Mouse (Mus musculus): ENCODE measurements around the gene A930033H14Rik. TPM values are rescaled to one million over a fixed set of nuclear protein-coding genes. Genes with fewer than 3 reads are reported as not detected.

Gene A930033H14Rik
- polyA plus RNA-seq, 1 experiment from 2014 or later = 2.0 TPM

DNA sequence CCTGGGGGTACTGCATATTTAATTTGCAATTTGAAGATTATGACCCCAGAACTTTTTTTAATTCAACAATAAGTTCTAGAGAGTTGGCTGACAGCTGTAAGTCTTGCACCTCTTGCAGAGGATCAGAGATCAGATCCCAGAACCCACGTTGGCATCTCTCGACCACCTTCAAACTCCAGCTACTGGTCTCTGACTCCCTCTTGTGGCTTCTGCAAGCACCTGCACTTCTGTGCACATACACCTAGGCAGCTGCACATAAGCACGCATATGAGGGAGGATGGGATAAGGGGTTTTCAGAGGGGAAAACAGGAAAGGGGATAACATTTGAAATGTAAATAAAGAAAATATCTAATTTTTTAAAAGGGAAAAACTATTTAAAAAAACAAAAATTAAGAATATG, 4.2 kb downstream of the A930033H14Rik start:
- Histone ChIP-seq H3K27me3 (ENCODE audit: control insufficient read depth, insufficient read depth, low read length) (no peaks in the 10 kb centered on the region), H3K4me2 (replicated peaks) (no peak overlapping the region), H3K9me3 (ENCODE audit: control insufficient read depth, low read length) (0 out of 2 replicates have a peak, but pooled peaks cover 2% of the 10 kb centered on the region), H3K27ac (no peak overlapping the region), H3K36me3 (replicated peaks; ENCODE audit: control insufficient read depth, insufficient read depth) (no peaks in the 10 kb centered on the region), H3K9ac (no peak overlapping the region), H3K4me3 (replicated peaks; ENCODE audit: low read length) (no peak overlapping the region), H3K4me1 (replicated peaks; ENCODE audit: control insufficient read depth, insufficient read depth, low read length) (peaks cover 10% of the 10 kb centered on the region)
- no peak for DNase-seq (ENCODE audit: low spot score)
- WGBS = 95% methylated on average over 3 of the region's 3 CpGs
- ATAC-seq (ENCODE audit: low FRiP score) = no peak

DNA sequence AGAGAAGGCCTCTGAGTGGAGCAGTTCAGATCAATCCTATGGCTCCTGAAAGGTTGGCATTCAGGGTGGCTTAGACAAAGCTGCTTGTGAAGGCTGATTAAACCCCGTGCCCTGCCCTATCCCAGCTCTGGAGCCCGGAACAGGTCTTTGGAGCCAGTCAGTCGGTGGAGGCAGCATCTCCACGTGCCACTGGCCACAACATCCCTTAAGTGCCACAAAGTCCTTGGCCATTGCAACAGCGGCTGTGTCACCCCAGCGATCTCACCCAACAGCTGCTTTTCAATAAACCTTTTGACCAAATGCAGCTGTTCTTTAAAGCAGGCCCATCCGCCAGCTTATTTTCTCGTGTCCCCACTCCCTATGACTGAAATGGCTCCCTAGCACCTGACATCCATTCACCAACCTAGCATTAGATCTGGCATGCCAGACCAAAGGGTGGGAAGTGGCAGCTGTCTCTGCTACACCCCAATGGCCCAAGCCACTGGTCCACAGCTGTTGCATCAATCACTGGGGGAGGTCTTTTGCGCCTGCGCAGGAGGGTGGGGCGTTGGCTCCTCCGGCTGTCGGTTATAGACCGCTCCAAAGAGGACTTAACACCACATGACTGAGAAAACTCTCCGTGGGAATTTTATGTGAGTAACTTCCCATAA, 4.8 kb downstream of the A930033H14Rik start:
- WGBS = 87% methylated on average over 15 of the region's 15 CpGs
- Histone ChIP-seq H3K27ac (no peak overlapping the region), H3K4me3 (replicated peaks; ENCODE audit: low read length) (no peak overlapping the region), H3K4me1 (replicated peaks; ENCODE audit: control insufficient read depth, insufficient read depth, low read length) (peaks cover 9% of the 10 kb centered on the region), H3K9ac (no peak overlapping the region), H3K36me3 (replicated peaks; ENCODE audit: control insufficient read depth, insufficient read depth) (no peaks in the 10 kb centered on the region), H3K9me3 (ENCODE audit: control insufficient read depth, low read length) (0 out of 2 replicates have a peak, but pooled peaks cover 2% of the 10 kb centered on the region), H3K27me3 (ENCODE audit: control insufficient read depth, insufficient read depth, low read length) (no peaks in the 10 kb centered on the region), H3K4me2 (replicated peaks) (no peak overlapping the region)
- ATAC-seq (ENCODE audit: low FRiP score) (no peak), DNase-seq (ENCODE audit: low spot score) (no peak)

DNA sequence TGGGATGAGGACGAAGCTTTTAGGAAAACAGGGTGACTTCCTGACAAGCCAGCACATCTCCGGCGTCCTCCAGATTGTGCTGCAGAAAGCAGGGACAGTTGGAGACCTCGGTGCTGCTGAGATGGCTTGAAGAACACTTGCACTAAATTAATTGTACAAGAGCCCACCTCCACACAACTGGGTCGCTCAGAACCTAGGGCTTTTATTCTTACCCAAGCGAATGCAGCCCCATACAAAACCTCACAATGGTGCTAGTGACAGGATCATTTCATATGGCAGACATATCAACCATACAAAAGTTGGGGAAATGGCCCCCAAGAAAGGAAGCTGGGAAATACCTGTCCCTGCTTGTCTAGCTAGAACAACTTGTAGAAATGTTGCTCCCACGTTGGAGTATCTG, 5.4 kb downstream of the A930033H14Rik start:
- Histone ChIP-seq H3K27me3 (ENCODE audit: control insufficient read depth, insufficient read depth, low read length) (no peaks in the 10 kb centered on the region), H3K4me2 (replicated peaks) (no peak overlapping the region), H3K4me1 (replicated peaks; ENCODE audit: control insufficient read depth, insufficient read depth, low read length) (peaks cover 9% of the 10 kb centered on the region), H3K9me3 (ENCODE audit: control insufficient read depth, low read length) (0 out of 2 replicates have a peak, but pooled peaks cover 2% of the 10 kb centered on the region), H3K36me3 (replicated peaks; ENCODE audit: control insufficient read depth, insufficient read depth) (no peaks in the 10 kb centered on the region), H3K27ac (no peak overlapping the region), H3K4me3 (replicated peaks; ENCODE audit: low read length) (no peak overlapping the region), H3K9ac (no peak overlapping the region)
- WGBS = 89% methylated on average over 7 of the region's 7 CpGs
- no peak for DNase-seq (ENCODE audit: low spot score)
- no peak for ATAC-seq (ENCODE audit: low FRiP score)

DNA sequence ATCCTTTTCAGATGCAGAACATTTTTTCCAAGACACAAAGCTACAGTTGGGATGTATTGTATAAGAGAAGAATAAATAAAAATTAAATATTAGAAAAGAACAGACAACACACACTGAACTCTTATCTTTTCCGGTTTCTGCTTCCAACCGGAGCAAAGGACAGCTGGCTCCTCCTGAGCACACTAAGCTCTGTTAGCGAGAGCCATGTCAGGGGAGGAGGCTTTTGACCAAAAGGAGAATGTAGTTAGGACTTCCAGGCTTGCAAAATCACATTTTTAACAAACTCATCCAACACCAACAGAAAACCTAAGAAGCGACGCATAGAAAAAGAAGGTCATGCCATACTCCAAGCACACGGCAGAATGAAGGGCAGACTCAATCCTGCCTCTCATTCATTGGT, 6.8 kb downstream of the A930033H14Rik start:
- Histone ChIP-seq H3K4me3 (replicated peaks; ENCODE audit: low read length) (no peak overlapping the region), H3K36me3 (replicated peaks; ENCODE audit: control insufficient read depth, insufficient read depth) (no peaks in the 10 kb centered on the region), H3K27me3 (ENCODE audit: control insufficient read depth, insufficient read depth, low read length) (no peaks in the 10 kb centered on the region), H3K4me1 (replicated peaks; ENCODE audit: control insufficient read depth, insufficient read depth, low read length) (no peaks in the 10 kb centered on the region), H3K9ac (no peak overlapping the region), H3K4me2 (replicated peaks) (no peak overlapping the region), H3K27ac (no peak overlapping the region), H3K9me3 (ENCODE audit: control insufficient read depth, low read length) (0 out of 2 replicates have a peak, but pooled peaks cover 2% of the 10 kb centered on the region)
- 93% methylated on average over 6 of the region's 6 CpGs for WGBS
- ATAC-seq (ENCODE audit: low FRiP score) (no peak), DNase-seq (ENCODE audit: low spot score) (no peak)

DNA sequence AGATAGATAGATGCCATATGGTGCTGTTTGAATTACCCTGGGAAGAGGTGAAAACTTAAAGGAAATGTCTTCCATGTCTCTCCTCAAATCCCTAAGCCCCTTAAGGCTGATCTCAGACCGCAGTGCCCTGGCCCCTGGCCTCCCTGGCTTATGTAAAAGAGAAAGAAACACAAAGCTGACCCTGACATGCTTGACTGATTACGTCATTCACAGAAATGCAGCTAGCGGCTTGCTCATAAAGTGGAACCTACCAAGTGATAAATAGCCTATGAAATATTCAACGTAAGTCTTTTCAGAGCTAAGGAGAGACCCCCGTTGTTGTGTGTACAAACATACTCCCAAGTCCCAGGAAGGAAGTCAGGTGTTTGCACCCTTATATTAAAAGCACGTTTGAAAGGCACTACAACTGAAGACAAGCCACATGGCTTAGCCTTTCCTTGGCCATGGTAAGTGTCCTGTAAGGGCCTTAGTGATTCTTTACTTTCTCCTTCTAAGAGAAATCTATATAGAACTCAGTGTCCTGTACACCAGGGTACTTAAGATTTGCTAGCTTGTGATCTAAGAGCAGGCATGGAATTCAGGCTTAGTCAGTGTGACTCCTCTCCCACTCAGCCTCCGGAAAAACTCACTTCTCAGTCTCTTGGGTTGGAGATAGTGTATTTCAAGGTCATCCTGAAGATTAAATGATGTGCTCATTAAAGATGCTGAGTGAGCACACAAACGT, 8.1 kb downstream of the A930033H14Rik start:
- Histone ChIP-seq H3K9me3 (ENCODE audit: control insufficient read depth, low read length) (0 out of 2 replicates have a peak, but pooled peaks cover 2% of the 10 kb centered on the region), H3K4me1 (replicated peaks; ENCODE audit: control insufficient read depth, insufficient read depth, low read length) (no peaks in the 10 kb centered on the region), H3K27ac (no peak overlapping the region), H3K9ac (no peak overlapping the region), H3K4me3 (replicated peaks; ENCODE audit: low read length) (no peak overlapping the region), H3K4me2 (replicated peaks) (no peak overlapping the region), H3K36me3 (replicated peaks; ENCODE audit: control insufficient read depth, insufficient read depth) (no peaks in the 10 kb centered on the region), H3K27me3 (ENCODE audit: control insufficient read depth, insufficient read depth, low read length) (no peaks in the 10 kb centered on the region)
- 27% methylated on average over 8 of the region's 8 CpGs for WGBS
- no peak for DNase-seq (ENCODE audit: low spot score)
- ATAC-seq (ENCODE audit: low FRiP score) = no peak

DNA sequence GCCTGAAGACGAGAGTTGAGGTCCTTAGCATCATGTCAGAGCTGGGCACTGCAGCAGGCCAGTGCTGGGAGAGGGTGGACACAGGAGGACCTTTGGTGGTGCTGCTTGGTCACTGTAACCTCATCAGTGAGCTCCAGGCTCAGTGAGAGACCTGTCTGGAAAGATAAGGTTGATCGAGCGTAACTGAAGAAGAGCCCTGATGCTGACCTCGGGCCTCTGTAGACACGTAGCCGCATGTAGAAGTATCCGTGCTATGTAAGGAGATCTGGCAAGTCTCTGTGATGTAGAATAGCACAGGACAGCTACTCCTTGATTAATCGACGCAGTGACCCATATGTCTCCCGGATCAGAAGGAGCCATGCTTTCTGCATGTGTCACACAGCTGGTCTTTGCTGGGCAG, 19.2 kb downstream of the A930033H14Rik start:
- H3K4me1 ChIP-seq (replicated peaks; ENCODE audit: control insufficient read depth, insufficient read depth, low read length) = no peaks in the 10 kb centered on the region
- no peak overlapping the region for H3K27ac ChIP-seq
- DNase-seq (ENCODE audit: low spot score) = no peak
- no peaks in the 10 kb centered on the region for H3K27me3 ChIP-seq (ENCODE audit: control insufficient read depth, insufficient read depth, low read length)
- no peak overlapping the region for H3K9ac ChIP-seq
- ATAC-seq (ENCODE audit: low FRiP score) = no peak
- H3K4me2 ChIP-seq (replicated peaks) = no peak overlapping the region
- H3K9me3 ChIP-seq (ENCODE audit: control insufficient read depth, low read length) = no peaks in the 10 kb centered on the region
- no peak overlapping the region for H3K4me3 ChIP-seq (replicated peaks; ENCODE audit: low read length)
- 94% methylated on average over 10 of the region's 10 CpGs for WGBS
- no peaks in the 10 kb centered on the region for H3K36me3 ChIP-seq (replicated peaks; ENCODE audit: control insufficient read depth, insufficient read depth)

DNA sequence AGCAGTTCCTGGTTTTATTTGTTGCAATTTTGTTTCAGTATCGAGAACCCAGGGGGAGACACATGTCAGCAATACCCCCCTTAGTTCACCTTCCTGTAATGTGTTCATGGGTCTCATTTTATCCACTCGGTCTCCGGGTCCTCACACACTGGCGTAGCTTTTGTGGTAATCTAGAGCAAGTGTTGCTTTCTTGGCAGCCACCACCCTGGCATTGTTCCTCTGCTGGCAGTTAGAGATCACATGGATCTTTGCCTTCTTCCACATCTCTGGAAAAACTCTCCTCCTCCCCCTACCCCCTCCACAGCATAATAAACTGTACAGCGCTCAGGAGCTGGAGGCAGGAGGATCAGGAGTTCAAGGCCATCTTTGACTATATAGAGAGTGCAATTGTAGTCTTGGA, 20.6 kb downstream of the A930033H14Rik start:
- Histone ChIP-seq H3K27ac (no peak overlapping the region), H3K4me3 (replicated peaks; ENCODE audit: low read length) (no peak overlapping the region), H3K27me3 (ENCODE audit: control insufficient read depth, insufficient read depth, low read length) (no peaks in the 10 kb centered on the region), H3K9ac (no peak overlapping the region), H3K9me3 (ENCODE audit: control insufficient read depth, low read length) (no peaks in the 10 kb centered on the region), H3K4me2 (replicated peaks) (no peak overlapping the region), H3K4me1 (replicated peaks; ENCODE audit: control insufficient read depth, insufficient read depth, low read length) (no peaks in the 10 kb centered on the region), H3K36me3 (replicated peaks; ENCODE audit: control insufficient read depth, insufficient read depth) (no peaks in the 10 kb centered on the region)
- WGBS = 92% methylated on average over 5 of the region's 5 CpGs
- no peak for DNase-seq (ENCODE audit: low spot score)
- ATAC-seq (ENCODE audit: low FRiP score) = no peak

DNA sequence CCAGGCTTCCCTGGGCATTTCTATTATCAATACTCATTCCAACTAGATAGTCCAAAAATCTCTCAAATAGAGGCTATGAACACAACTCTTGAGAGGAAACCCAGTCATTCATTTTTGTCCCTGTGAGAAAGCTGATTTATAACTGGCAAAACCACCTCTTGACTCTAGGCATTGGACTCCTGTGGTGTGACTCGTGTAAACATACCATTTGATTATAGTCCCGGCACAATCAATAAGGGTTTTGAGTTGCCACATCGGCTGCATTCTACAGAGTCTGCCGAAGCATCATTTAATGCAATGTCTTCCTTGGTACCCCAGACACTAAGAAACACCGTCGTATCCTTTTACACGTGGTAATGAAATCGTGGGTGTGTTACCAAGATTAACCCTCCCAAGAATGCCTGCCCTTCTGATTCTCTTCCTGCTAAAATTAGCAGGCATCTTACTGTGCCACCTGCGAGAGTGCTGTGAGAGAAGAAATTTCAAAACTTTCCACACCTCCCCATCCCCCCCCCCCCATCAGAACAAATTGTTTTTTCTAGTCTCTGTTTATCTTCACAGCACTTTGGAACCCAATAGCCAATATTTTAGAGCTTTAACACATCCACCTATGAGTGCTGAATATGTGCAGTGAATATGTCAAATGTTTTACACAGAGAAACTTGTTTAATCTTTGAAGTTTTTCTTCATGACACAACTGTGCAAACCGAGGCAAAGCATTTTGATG, 22.3 kb downstream of the A930033H14Rik start:
- no peak overlapping the region for H3K27ac ChIP-seq
- H3K27me3 ChIP-seq (ENCODE audit: control insufficient read depth, insufficient read depth, low read length) = no peaks in the 10 kb centered on the region
- H3K36me3 ChIP-seq (replicated peaks; ENCODE audit: control insufficient read depth, insufficient read depth) = no peaks in the 10 kb centered on the region
- 87% methylated on average over 10 of the region's 10 CpGs for WGBS
- H3K4me1 ChIP-seq (replicated peaks; ENCODE audit: control insufficient read depth, insufficient read depth, low read length) = no peaks in the 10 kb centered on the region
- no peak overlapping the region for H3K9ac ChIP-seq
- DNase-seq (ENCODE audit: low spot score) = no peak
- no peaks in the 10 kb centered on the region for H3K9me3 ChIP-seq (ENCODE audit: control insufficient read depth, low read length)
- H3K4me3 ChIP-seq (replicated peaks; ENCODE audit: low read length) = no peak overlapping the region
- H3K4me2 ChIP-seq (replicated peaks) = no peak overlapping the region
- no peak for ATAC-seq (ENCODE audit: low FRiP score)

DNA sequence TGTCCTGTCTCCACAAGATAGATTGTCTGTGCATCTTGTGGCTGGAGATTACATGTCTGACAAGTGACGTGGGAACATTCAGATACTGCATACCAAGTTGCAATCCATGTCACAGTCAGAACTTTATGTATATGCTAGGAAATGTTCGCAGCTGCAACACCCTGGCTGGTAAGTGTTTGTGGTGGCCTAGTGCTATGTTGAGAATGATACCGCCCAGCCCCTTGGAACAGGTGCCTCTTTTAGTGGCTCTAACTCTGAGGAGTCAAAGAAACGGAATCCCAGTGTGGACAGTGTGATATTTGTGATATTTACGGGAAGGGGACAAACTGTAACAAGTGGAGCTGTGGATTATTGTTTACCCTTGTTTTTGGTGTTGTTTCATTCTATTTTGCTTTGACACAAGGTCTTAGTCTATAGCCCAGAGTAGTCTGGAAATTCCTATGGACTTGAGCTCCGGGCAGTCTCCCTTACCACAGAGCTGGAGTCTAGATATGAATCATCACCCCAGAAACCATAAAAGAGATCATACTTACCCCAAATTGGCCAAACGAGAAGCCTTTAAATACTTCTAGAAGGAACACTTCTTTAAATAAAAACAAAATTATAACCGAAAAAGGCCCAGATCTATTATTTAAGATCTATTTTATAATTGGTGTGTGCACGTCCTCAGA, 25.0 kb downstream of the A930033H14Rik start:
- Histone ChIP-seq H3K9ac (no peak overlapping the region), H3K4me1 (replicated peaks; ENCODE audit: control insufficient read depth, insufficient read depth, low read length) (no peaks in the 10 kb centered on the region), H3K9me3 (ENCODE audit: control insufficient read depth, low read length) (no peaks in the 10 kb centered on the region), H3K27ac (no peak overlapping the region), H3K36me3 (replicated peaks; ENCODE audit: control insufficient read depth, insufficient read depth) (no peaks in the 10 kb centered on the region), H3K27me3 (ENCODE audit: control insufficient read depth, insufficient read depth, low read length) (no peaks in the 10 kb centered on the region), H3K4me3 (replicated peaks; ENCODE audit: low read length) (no peak overlapping the region), H3K4me2 (replicated peaks) (no peak overlapping the region)
- DNase-seq (ENCODE audit: low spot score) (no peak), ATAC-seq (ENCODE audit: low FRiP score) (no peak)
- 89% methylated on average over 9 of the region's 9 CpGs for WGBS

All from hindbrain, embryonic 14.5 days (tissue).